Mouse (Mus musculus) retina, embryonic 14.5 days (tissue): ENCODE measurements at regions not wholly inside any gene's neighbourhood (a gene's known extent, or its start where the extent isn't known, plus 50 kb on each side); places are given as distances from the start of the nearest gene placed in this dataset.
A peak's percentile ranks its signal among the peaks of the same experiment; 100 is the strongest.

Experiments
- DNase-seq: peaks from one replicate; pipeline ENCODE4 v3.0.0-alpha.2; 2015; ENCODE audit warnings: low spot score

GRCm38 (mm10) chr16:60941767-60942166 lies 336.4 kb upstream of the Epha6 start:
- DNase-seq = peak; percentile 34
